Mouse (Mus musculus) colon, adult 2 months (tissue): ENCODE results near the gene Vmn2r62. TPM values are rescaled to one million over a fixed set of nuclear protein-coding genes. Genes with fewer than 3 reads are reported as not detected.

Experiments used
- polyA plus RNA-seq: library from polyadenylated mRNA; depleted of rRNA; stranded (reverse); fragments of >200 nt; gene quantifications from 2 replicates; pipeline ENCODE4 v1.2.3, GENCODE M21; 2012; rRNA removed

Gene Vmn2r62
- not detected in 2 replicates for polyA plus RNA-seq

DNA sequence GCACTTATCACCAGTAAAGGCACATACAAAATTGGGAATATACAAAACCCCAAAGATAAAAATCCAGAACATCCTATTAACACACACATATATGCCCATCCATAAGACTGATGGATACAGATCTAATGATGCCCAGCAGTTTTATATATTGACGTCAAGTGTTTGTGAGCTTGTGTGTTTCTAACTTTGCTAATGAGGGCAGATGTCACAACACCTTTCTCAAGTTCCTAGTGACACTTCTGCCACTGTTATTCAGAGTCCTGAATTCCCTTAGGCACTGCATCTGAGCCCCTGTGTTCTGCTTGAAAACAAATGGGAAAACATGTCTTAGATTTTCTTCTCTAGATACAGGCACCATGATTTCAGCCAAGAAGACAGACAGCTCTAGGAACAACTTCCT lies at the start of gene Vmn2r62:
Vmn2r62 (minus strand) TSS at position 101 of the 400 bp plus-strand sequence.

DNA sequence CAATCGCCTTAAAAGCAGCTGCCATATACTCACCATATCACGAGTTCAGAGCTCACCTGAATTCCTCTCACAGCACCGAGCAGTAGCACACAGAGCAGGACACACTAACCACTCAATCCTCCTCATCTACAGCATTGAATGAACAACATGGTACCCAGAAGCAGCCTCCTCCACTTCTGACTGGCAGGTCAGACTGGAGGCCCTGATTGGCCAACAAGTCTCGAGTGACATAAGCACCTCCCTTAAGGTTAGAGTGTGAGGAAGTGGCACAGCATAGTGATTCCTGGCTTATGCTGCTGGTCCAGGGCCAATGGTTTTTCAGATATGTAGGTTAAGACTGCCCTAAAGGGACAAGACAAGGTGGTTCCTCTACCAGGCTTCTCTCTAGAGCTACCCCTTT lies 66.4 kb downstream of the Vmn2r62 start, which contains the start of gene Gm17067:
Gm17067 (minus strand) TSS at position 101 of the 400 bp plus-strand sequence.

Other genes with a start within 250 kb of the Vmn2r62 start
- not detected in 2 replicates for gene Gm21028, start 214.9 kb downstream of the Vmn2r62 start, polyA plus RNA-seq
- gene Zfp977, start 201.0 kb downstream of the Vmn2r62 start, polyA plus RNA-seq, result 0.10 TPM in 1 of 2 replicates, not detected in the other
- gene Zfp976, start 150.9 kb downstream of the Vmn2r62 start, polyA plus RNA-seq, result 0.13 and 0.25 TPM in 2 replicates
- gene Zfp975, start 100.8 kb downstream of the Vmn2r62 start, polyA plus RNA-seq, result 0.27 and 0.35 TPM in 2 replicates
- gene Gm17067, start 66.5 kb downstream of the Vmn2r62 start, polyA plus RNA-seq, result not detected in 2 replicates
- gene Gm2381, start 73.7 kb upstream of the Vmn2r62 start, polyA plus RNA-seq, result not detected in 2 replicates
- gene Vmn2r63, start 140.3 kb upstream of the Vmn2r62 start, polyA plus RNA-seq, result not detected in 2 replicates
- not detected in 2 replicates for gene Gm9268, start 225.2 kb upstream of the Vmn2r62 start, polyA plus RNA-seq